Mouse (Mus musculus): ENCODE measurements around the gene Acot8. TPM values are rescaled to one million over a fixed set of nuclear protein-coding genes. Genes with fewer than 3 reads are reported as not detected.

Acot8 gene
- 16.4 and 60.9 TPM in 2 replicates for polyA plus RNA-seq (2012; ENCODE audit: low replicate concordance)

GRCm38 (mm10) chr2:164804533-164805331 lies at the start of gene Acot8, which contains the start of gene Zswim3:
TSS of gene Acot8 (minus strand) at chr2:164804882.
TSS of gene Zswim3 (plus strand) at chr2:164805098.

GRCm38 (mm10) chr2:164833314-164833959 lies 28.8 kb upstream of the Acot8 start, which contains the start of gene Neurl2:
TSS of gene Neurl2 (minus strand) at chr2:164833456.

GRCm38 (mm10) chr2:164832748-164833301 lies 28.1 kb upstream of the Acot8 start, which contains the start of gene Ctsa:
TSS of gene Ctsa (plus strand) at chr2:164832873.

GRCm38 (mm10) chr2:164828437-164828836 lies 23.8 kb upstream of the Acot8 start, which contains the start of gene Spata25:
TSS of gene Spata25 (minus strand) at chr2:164828537.

GRCm38 (mm10) chr2:164822636-164823165 lies 18.0 kb upstream of the Acot8 start, which contains the start of gene Zswim1:
TSS of gene Zswim1 (plus strand) at chr2:164822686.

GRCm38 (mm10) chr2:164785481-164786387 lies 18.9 kb downstream of the Acot8 start, which contains the start of gene Snx21:
TSS of gene Snx21 (plus strand) at chr2:164785823.

GRCm38 (mm10) chr2:164779481-164780086 lies 25.1 kb downstream of the Acot8 start, which contains the start of gene Tnnc2:
TSS of gene Tnnc2 (minus strand) at chr2:164779967.

GRCm38 (mm10) chr2:164769258-164770037 lies 35.2 kb downstream of the Acot8 start, which contains the start of gene Ube2c:
TSS of gene Ube2c (plus strand) at chr2:164769898.

GRCm38 (mm10) chr2:164745843-164746479 lies 58.7 kb downstream of the Acot8 start, which contains the start of the genes Wfdc3 and Dnttip1:
TSS of gene Wfdc3 (minus strand) at chr2:164745931.
TSS of gene Dnttip1 (plus strand) at chr2:164745983.

Other genes with a start within 250 kb of the Acot8 start
- gene Wfdc2, start 242.5 kb downstream of the Acot8 start, polyA plus RNA-seq (2012; ENCODE audit: low replicate concordance), result not detected in 2 replicates
- gene Spint3, start 231.4 kb downstream of the Acot8 start, polyA plus RNA-seq (2012; ENCODE audit: low replicate concordance), result not detected in 2 replicates
- gene Wfdc6a, start 219.4 kb downstream of the Acot8 start, polyA plus RNA-seq (2012; ENCODE audit: low replicate concordance), result not detected in 2 replicates
- not detected in 2 replicates for gene Eppin, start 211.3 kb downstream of the Acot8 start, polyA plus RNA-seq (2012; ENCODE audit: low replicate concordance)
- not detected in 2 replicates for gene Wfdc6b, start 191.4 kb downstream of the Acot8 start, polyA plus RNA-seq (2012; ENCODE audit: low replicate concordance)
- 0.04 TPM in 1 of 2 replicates, not detected in the other for gene Wfdc8, start 191.3 kb downstream of the Acot8 start, polyA plus RNA-seq (2012; ENCODE audit: low replicate concordance)
- not detected in 2 replicates for gene Wfdc16, start 166.1 kb downstream of the Acot8 start, polyA plus RNA-seq (2012; ENCODE audit: low replicate concordance)
- not detected in 2 replicates for gene Wfdc10, start 148.8 kb downstream of the Acot8 start, polyA plus RNA-seq (2012; ENCODE audit: low replicate concordance)
- not detected in 2 replicates for gene Wfdc9, start 148.3 kb downstream of the Acot8 start, polyA plus RNA-seq (2012; ENCODE audit: low replicate concordance)
- gene Wfdc11, start 130.8 kb downstream of the Acot8 start, polyA plus RNA-seq (2012; ENCODE audit: low replicate concordance), result not detected in 2 replicates
- gene Wfdc13, start 119.8 kb downstream of the Acot8 start, polyA plus RNA-seq (2012; ENCODE audit: low replicate concordance), result not detected in 2 replicates
- not detected in 2 replicates for gene Spint4, start 106.4 kb downstream of the Acot8 start, polyA plus RNA-seq (2012; ENCODE audit: low replicate concordance)
- gene Spint5, start 89.6 kb downstream of the Acot8 start, polyA plus RNA-seq (2012; ENCODE audit: low replicate concordance), result not detected in 2 replicates
- not detected in 2 replicates for gene Wfdc3, start 59.0 kb downstream of the Acot8 start, polyA plus RNA-seq (2012; ENCODE audit: low replicate concordance)
- gene Dnttip1, start 58.9 kb downstream of the Acot8 start, polyA plus RNA-seq (2012; ENCODE audit: low replicate concordance), result 50.1 and 129 TPM in 2 replicates
- gene Ube2c, start 35.0 kb downstream of the Acot8 start, polyA plus RNA-seq (2012; ENCODE audit: low replicate concordance), result 21.9 and 41.7 TPM in 2 replicates
- 0.18 TPM in 1 of 2 replicates, not detected in the other for gene Tnnc2, start 24.9 kb downstream of the Acot8 start, polyA plus RNA-seq (2012; ENCODE audit: low replicate concordance)
- 6.8 and 12.4 TPM in 2 replicates for gene Snx21, start 19.1 kb downstream of the Acot8 start, polyA plus RNA-seq (2012; ENCODE audit: low replicate concordance)
- gene Zswim3, start 216 bp upstream of the Acot8 start, polyA plus RNA-seq (2012; ENCODE audit: low replicate concordance), result 1.6 and 1.9 TPM in 2 replicates
- 23.3 and 24.2 TPM in 2 replicates for gene Zswim1, start 17.8 kb upstream of the Acot8 start, polyA plus RNA-seq (2012; ENCODE audit: low replicate concordance)
- 0.93 TPM in 1 of 2 replicates, not detected in the other for gene Spata25, start 23.7 kb upstream of the Acot8 start, polyA plus RNA-seq (2012; ENCODE audit: low replicate concordance)
- 86.1 and 549 TPM in 2 replicates for gene Ctsa, start 28.0 kb upstream of the Acot8 start, polyA plus RNA-seq (2012; ENCODE audit: low replicate concordance)
- gene Neurl2, start 28.6 kb upstream of the Acot8 start, polyA plus RNA-seq (2012; ENCODE audit: low replicate concordance), result 11.3 and 15.6 TPM in 2 replicates
- gene Pltp, start 52.8 kb upstream of the Acot8 start, polyA plus RNA-seq (2012; ENCODE audit: low replicate concordance), result 47.5 and 54.7 TPM in 2 replicates
- 102 and 104 TPM in 2 replicates for gene Pcif1, start 74.4 kb upstream of the Acot8 start, polyA plus RNA-seq (2012; ENCODE audit: low replicate concordance)
- gene Zfp335, start 106.9 kb upstream of the Acot8 start, polyA plus RNA-seq (2012; ENCODE audit: low replicate concordance), result 53.1 and 93.7 TPM in 2 replicates
- gene Mmp9, start 135.9 kb upstream of the Acot8 start, polyA plus RNA-seq (2012; ENCODE audit: low replicate concordance), result 36.0 and 103 TPM in 2 replicates
- gene Slc12a5, start 155.9 kb upstream of the Acot8 start, polyA plus RNA-seq (2012; ENCODE audit: low replicate concordance), result 0.58 and 2.7 TPM in 2 replicates
- 46.9 and 49.3 TPM in 2 replicates for gene Ncoa5, start 230.0 kb upstream of the Acot8 start, polyA plus RNA-seq (2012; ENCODE audit: low replicate concordance)

Data from hematopoietic multipotent progenitor cell, adult 10-12 weeks (in vitro differentiated cells).